ENCODE assay signal across 27 mouse cellular contexts in the genomic region with DNA sequence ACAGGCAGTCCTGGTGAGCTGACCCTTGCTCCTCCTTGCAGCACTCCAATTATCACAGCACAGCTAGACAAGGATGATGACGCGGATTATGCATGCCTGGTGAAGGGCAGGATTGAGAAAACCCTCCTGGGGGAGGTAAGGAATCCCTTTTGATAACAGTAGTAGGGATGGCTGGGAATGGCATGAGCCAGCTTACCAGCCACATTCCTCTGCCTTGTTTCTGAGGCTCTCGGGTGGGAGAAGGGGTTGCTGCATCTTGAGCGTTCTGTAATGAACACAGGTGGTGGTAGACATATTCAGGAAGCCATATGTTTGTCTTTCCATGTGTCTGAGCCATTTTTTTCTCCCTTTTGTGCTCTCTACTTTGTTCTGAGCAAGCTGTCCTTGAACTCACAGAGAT. TPM values are rescaled to one million over a fixed set of nuclear protein-coding genes. Genes with fewer than 3 reads are reported as not detected.
DNase-seq lines count a peak whose midpoint lies in the region; ATAC-seq lines count a peak whose summit lies in the region.
"Had no signal": no experiment of that assay in that cellular context is flagged by ENCODE, and none has a peak within 500 bp of the region (broad histone marks: within the 10 kb centered on the region; RNA-seq: fewer than 3 reads in every experiment).

No protein-coding gene starts in this region.

- no peak overlapping the region for H3K4me2 ChIP-seq in intestine, embryonic 14.5 days (ENCODE audit: low read length)
- no peak overlapping the region for H3K4me2 ChIP-seq in intestine, embryonic 16.5 days (ENCODE audit: low read depth, low read length)

- no peaks in the 10 kb centered on the region for H3K27me3 ChIP-seq in heart, embryonic 10.5 days (ENCODE audit: insufficient read depth, poor library complexity, severe bottlenecking)
- no peaks in the 10 kb centered on the region for H3K27me3 ChIP-seq in intestine, embryonic 14.5 days (replicated peaks; ENCODE audit: control insufficient read depth, insufficient read depth, low read length)
- no peaks in the 10 kb centered on the region for H3K27me3 ChIP-seq in intestine, embryonic 16.5 days (replicated peaks; ENCODE audit: control insufficient read depth, insufficient read depth, low read length)

- no peak overlapping the region for H3K27ac ChIP-seq in heart, embryonic 10.5 days
- H3K27ac ChIP-seq in intestine, embryonic 14.5 days (ENCODE audit: low read depth): no peak overlapping the region
- H3K27ac ChIP-seq in intestine, embryonic 16.5 days (ENCODE audit: low read length): no peak overlapping the region

- ATAC-seq in intestine, embryonic 14.5 days (replicated peaks; ENCODE audit: low FRiP score, low TSS enrichment, low read depth): no peak
- no peak for ATAC-seq in intestine, embryonic 16.5 days
- ATAC-seq: activated CD4-positive, CD25-positive, alpha-beta regulatory T cell, adult 4 months; CD4-positive, CD25-positive, alpha-beta regulatory T cell, adult 4 months; Patski had no signal

- no peak overlapping the region for H3K9ac ChIP-seq in intestine, embryonic 14.5 days (ENCODE audit: low read length)
- no peak overlapping the region for H3K9ac ChIP-seq in intestine, embryonic 16.5 days (ENCODE audit: low read depth, low read length)

- intact Hi-C loops in heart, postnatal 14 days (cut with DNase I): loop anchor here (10.0 kb wide), 1 partner anchor 701 kb away; no protein-coding TSS in a partner anchor

- H3K4me3 ChIP-seq in heart, embryonic 10.5 days: no peak overlapping the region
- no peak overlapping the region for H3K4me3 ChIP-seq in intestine, embryonic 14.5 days (ENCODE audit: low read depth, low read length)
- no peak overlapping the region for H3K4me3 ChIP-seq in intestine, embryonic 16.5 days (ENCODE audit: low read length)

- H3K4me1 ChIP-seq in heart, embryonic 10.5 days: peaks cover 15% of the 10 kb centered on the region
- no peaks in the 10 kb centered on the region for H3K4me1 ChIP-seq in intestine, embryonic 14.5 days (replicated peaks; ENCODE audit: control insufficient read depth, insufficient read depth, low read length)
- H3K4me1 ChIP-seq in intestine, embryonic 16.5 days (ENCODE audit: control insufficient read depth, insufficient read depth, low read length): no peaks in the 10 kb centered on the region

- DNase-seq in heart, adult 11 months: peak; percentile 55
- no peak for DNase-seq in heart, adult 8-10 months (ENCODE audit: low spot score)
- DNase-seq in heart, embryonic 10.5 days (ENCODE audit: low spot score): peak; percentile 76
- DNase-seq in heart, postnatal 14 days: no peak
- peak; percentile 43 for DNase-seq in intestine, embryonic 14.5 days (ENCODE audit: low spot score)
- peak; percentile 6 for DNase-seq in testis, postnatal 10 days (ENCODE audit: low spot score)
- no peak for DNase-seq in testis, postnatal 14 days (ENCODE audit: low spot score)
- DNase-seq: adrenal gland, adult 2 months; adrenal gland, adult 8-10 months; adrenal gland, postnatal 10 days; adrenal gland, postnatal 14 days; adrenal gland, postnatal 25 days; adrenal gland, postnatal 36 days; B cell, adult 2 months; cerebellum, adult 11 months; cerebellum, adult 11-12 months had no signal

- 26% methylated on average over 4 of the region's 4 CpGs for WGBS in heart, embryonic 10.5 days
- 52% methylated on average over 4 of the region's 4 CpGs for WGBS in intestine, embryonic 14.5 days
- 55% methylated on average over 4 of the region's 4 CpGs for WGBS in intestine, embryonic 16.5 days

- H3K36me3 ChIP-seq in heart, embryonic 10.5 days: no peaks in the 10 kb centered on the region
- no peaks in the 10 kb centered on the region for H3K36me3 ChIP-seq in intestine, embryonic 14.5 days (ENCODE audit: control insufficient read depth, insufficient read depth, low read length)
- no peaks in the 10 kb centered on the region for H3K36me3 ChIP-seq in intestine, embryonic 16.5 days (ENCODE audit: control insufficient read depth, insufficient read depth, low read length)
- H3K36me3 ChIP-seq: G1E had no signal

- no peaks in the 10 kb centered on the region for H3K9me3 ChIP-seq in heart, embryonic 10.5 days
- no peaks in the 10 kb centered on the region for H3K9me3 ChIP-seq in intestine, embryonic 14.5 days (ENCODE audit: control insufficient read depth, low read length)
- no peaks in the 10 kb centered on the region for H3K9me3 ChIP-seq in intestine, embryonic 16.5 days (ENCODE audit: control insufficient read depth, low read length)
- H3K9me3 ChIP-seq: G1E had no signal

RNA-seq across cellular contexts. Expression of a gene that starts 6.9 kb away (rescaled TPM):
- total RNA-seq in heart, adult 8-10 months (2022): not detected
- not detected in 2 replicates for polyA plus RNA-seq in heart, embryonic 10.5 days (2016; fragmentation: Nextera tagmentation; extraction: Ambion mirVana)
- not detected for total RNA-seq in heart, postnatal 14 days (2021)
- not detected in 2 replicates for polyA plus RNA-seq in intestine, embryonic 14.5 days (2014; fragmentation: Nextera tagmentation; extraction: Ambion mirVana)
- polyA plus RNA-seq in intestine, embryonic 16.5 days (2015; fragmentation: Nextera tagmentation; extraction: Ambion mirVana): not detected in 2 replicates
- total RNA-seq: adrenal gland, adult 18-20 months; adrenal gland, adult 2 months; adrenal gland, adult 8-10 months; adrenal gland, postnatal 10 days; adrenal gland, postnatal 14 days; adrenal gland, postnatal 25 days; adrenal gland, postnatal 36 days; adrenal gland, postnatal 4 days; CH12.LX; ES-E14; G1E; MEL had no signal
- polyA plus RNA-seq: activated CD4-positive, CD25-positive, alpha-beta regulatory T cell, adult 4 months; adrenal gland, adult 2 months; C2C12; CD4-positive, CD25-positive, alpha-beta regulatory T cell, adult 4 months; G1E; Patski had no signal

RNA-seq across cellular contexts. Expression of a gene that starts 40.4 kb away (rescaled TPM):
- 10 to 100 TPM in 2 of 4 experiments, 1 to 10 TPM in 2; 9.0 to 12.7 (median 9.8) TPM for total RNA-seq in heart, adult 8-10 months (2022)
- 11.3 and 15.1 TPM in 2 replicates for polyA plus RNA-seq in heart, embryonic 10.5 days (2016; fragmentation: Nextera tagmentation; extraction: Ambion mirVana)
- total RNA-seq in heart, postnatal 14 days (2021): 10 to 100 TPM; 10.4 to 14.1 TPM
- polyA plus RNA-seq in intestine, embryonic 14.5 days (2014; fragmentation: Nextera tagmentation; extraction: Ambion mirVana): 25.3 and 29.2 TPM in 2 replicates
- polyA plus RNA-seq in intestine, embryonic 16.5 days (2015; fragmentation: Nextera tagmentation; extraction: Ambion mirVana): 7.4 and 7.8 TPM in 2 replicates
- total RNA-seq: MEL had no signal

Comparison
In these comparisons a context has a peak if more than half of its experiments do, and no peak if none do; other contexts are left out.
1. DNase-seq: peak in heart, adult 11 months (single experiment), heart, embryonic 10.5 days (single experiment), intestine, embryonic 14.5 days (single experiment) and testis, postnatal 10 days (single experiment); none in heart, adult 8-10 months (single experiment), heart, postnatal 14 days (0 of 2) and testis, postnatal 14 days (single experiment).